Mouse (Mus musculus): Measurements from ENCODE around the gene Ackr4.

- TF ChIP-seq CTCF (IDR thresholded peaks at IDR 0.05; ENCODE audit: insufficient read depth, low read length), result no peak
- TF ChIP-seq POLR2A (IDR thresholded peaks at IDR 0.05; ENCODE audit: borderline replicate concordance, extremely low read depth, low read depth, low read length), result no peak
Observed at GRCm38 (mm10) chr9:104126833-104127232, at the start of gene Ackr4.

Data from lung, adult 2 months (tissue).